Mouse (Mus musculus) brain, embryonic 14.5 days (tissue): ENCODE data around the gene Tmppe.

Source experiments
- CTCF ChIP-seq: fragments of 200-500 bp; IDR thresholded peaks from 2 replicates; pipeline ENCODE4 v1.5.1; 2012; ENCODE audit warnings: inconsistent platforms, mild to moderate bottlenecking, moderate library complexity, borderline replicate concordance; ENCODE audit not compliant: insufficient read depth, insufficient read length; ENCODE audit errors: extremely low read depth
- POLR2A ChIP-seq: fragments of 200-500 bp; IDR thresholded peaks from 2 replicates; pipeline ENCODE4 v1.6.1; 2012; ENCODE audit warnings: mild to moderate bottlenecking, inconsistent platforms, borderline replicate concordance; ENCODE audit not compliant: poor library complexity, insufficient read depth, insufficient read length, severe bottlenecking; ENCODE audit errors: extremely low read depth

DNA sequence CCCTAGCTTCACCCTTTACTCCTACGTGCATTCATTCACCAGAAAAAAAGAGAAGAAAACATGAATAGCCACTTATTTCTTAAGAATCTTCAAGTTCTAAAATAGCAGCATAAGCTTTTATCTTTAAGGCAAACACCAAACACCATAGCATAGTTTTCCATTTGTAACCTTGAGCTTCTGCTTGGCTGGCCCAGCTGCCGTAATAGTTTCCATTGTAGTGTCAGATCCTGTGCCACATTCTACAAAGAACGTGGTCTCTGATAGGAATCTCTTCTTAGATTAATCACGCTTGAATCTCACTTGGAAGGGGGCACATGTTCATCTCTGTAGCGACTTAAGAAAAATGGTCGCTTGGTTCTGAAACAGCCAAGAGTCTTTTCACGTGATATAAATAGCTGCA is 50.7 kb downstream of the Tmppe start:
- TF ChIP-seq CTCF (no peak), POLR2A (no peak)
